Mouse (Mus musculus): ENCODE results near the gene Mast4. TPM values are rescaled to one million over a fixed set of nuclear protein-coding genes. Genes with fewer than 3 reads are reported as not detected.

Gene Mast4
- 22.3 TPM for polyA plus RNA-seq (2017; shearing (Covaris generic))

GRCm38 (mm10) chr13:103334392-103334686 is at the start of gene Mast4:
Mast4 (minus strand) TSS chr13:103334497.

GRCm38 (mm10) chr13:102693341-102693801 is 640.9 kb downstream of the Mast4 start, which contains the start of gene Cd180:
Cd180 (plus strand) TSS chr13:102693558.

All from activated CD4-positive, CD25-positive, alpha-beta regulatory T cell, adult 9 weeks (primary cell).